Mouse (Mus musculus): Measurements from ENCODE around the gene Gm3415. TPM values are rescaled to one million over a fixed set of nuclear protein-coding genes. Genes with fewer than 3 reads are reported as not detected.
"Not testable (repeated sequence)": the region's sequence is repeated elsewhere in the genome, so short reads cannot be mapped to it uniquely, and the experiment has no call there.

Gene Gm3415
- not detected in 2 replicates for polyA plus RNA-seq (2015; fragmentation: Nextera tagmentation; extraction: Ambion mirVana)

- not testable (repeated sequence) for H3K4me2 ChIP-seq (replicated peaks; ENCODE audit: low read depth); DNase-seq (ENCODE audit: low spot score); H3K36me3 ChIP-seq (ENCODE audit: control insufficient read depth, insufficient read depth, low read length); H3K27ac ChIP-seq (replicated peaks); H3K4me3 ChIP-seq (ENCODE audit: low read depth, low read length); H3K4me1 ChIP-seq (replicated peaks; ENCODE audit: control insufficient read depth, insufficient read depth); ATAC-seq (ENCODE audit: low FRiP score, low TSS enrichment); H3K27me3 ChIP-seq (ENCODE audit: control insufficient read depth, insufficient read depth, low read length); H3K9me3 ChIP-seq (ENCODE audit: control insufficient read depth, low read length); H3K9ac ChIP-seq (ENCODE audit: low read length)
- no CpG with 5 or more reads among the region's 3 CpGs for WGBS
Measured at GRCm38 (mm10) chr5:146555836-146556235, at the start of gene Gm3415. TSS of gene Gm3415 (plus strand) at chr5:146556136.

GRCm38 (mm10) chr5:146513823-146514222, 42.1 kb upstream of the Gm3415 start, which contains the start of gene Gm3402:
TSS of gene Gm3402 (plus strand) at chr5:146514123.
- H3K9ac ChIP-seq (ENCODE audit: low read length); H3K27ac ChIP-seq (replicated peaks); DNase-seq (ENCODE audit: low spot score); H3K27me3 ChIP-seq (ENCODE audit: control insufficient read depth, insufficient read depth, low read length); H3K36me3 ChIP-seq (ENCODE audit: control insufficient read depth, insufficient read depth, low read length); H3K9me3 ChIP-seq (ENCODE audit: control insufficient read depth, low read length); ATAC-seq (ENCODE audit: low FRiP score, low TSS enrichment); H3K4me2 ChIP-seq (replicated peaks; ENCODE audit: low read depth); H3K4me3 ChIP-seq (ENCODE audit: low read depth, low read length); H3K4me1 ChIP-seq (replicated peaks; ENCODE audit: control insufficient read depth, insufficient read depth): not testable (repeated sequence)
- WGBS = no CpG with 5 or more reads among the region's 5 CpGs

- H3K36me3 ChIP-seq (ENCODE audit: control insufficient read depth, insufficient read depth, low read length); H3K9me3 ChIP-seq (ENCODE audit: control insufficient read depth, low read length); H3K27ac ChIP-seq (replicated peaks); H3K4me1 ChIP-seq (replicated peaks; ENCODE audit: control insufficient read depth, insufficient read depth); DNase-seq (ENCODE audit: low spot score); H3K9ac ChIP-seq (ENCODE audit: low read length); H3K4me2 ChIP-seq (replicated peaks; ENCODE audit: low read depth); H3K27me3 ChIP-seq (ENCODE audit: control insufficient read depth, insufficient read depth, low read length); ATAC-seq (ENCODE audit: low FRiP score, low TSS enrichment); H3K4me3 ChIP-seq (ENCODE audit: low read depth, low read length): not testable (repeated sequence)
- WGBS = 100% methylated on average over 2 of the region's 3 CpGs
Measured at GRCm38 (mm10) chr5:146525501-146525900, 30.4 kb upstream of the Gm3415 start, which contains the start of gene Gm3404. TSS of gene Gm3404 (plus strand) at chr5:146525801.

GRCm38 (mm10) chr5:146537347-146537746, 18.6 kb upstream of the Gm3415 start, which contains the start of gene Gm3409:
TSS of gene Gm3409 (plus strand) at chr5:146537647.
- H3K27ac ChIP-seq (replicated peaks); ATAC-seq (ENCODE audit: low FRiP score, low TSS enrichment); DNase-seq (ENCODE audit: low spot score); H3K4me1 ChIP-seq (replicated peaks; ENCODE audit: control insufficient read depth, insufficient read depth); H3K36me3 ChIP-seq (ENCODE audit: control insufficient read depth, insufficient read depth, low read length); H3K4me3 ChIP-seq (ENCODE audit: low read depth, low read length); H3K9ac ChIP-seq (ENCODE audit: low read length); H3K27me3 ChIP-seq (ENCODE audit: control insufficient read depth, insufficient read depth, low read length); H3K9me3 ChIP-seq (ENCODE audit: control insufficient read depth, low read length); H3K4me2 ChIP-seq (replicated peaks; ENCODE audit: low read depth): not testable (repeated sequence)
- WGBS = 88% methylated on average over 2 of the region's 3 CpGs

- H3K27me3 ChIP-seq (ENCODE audit: control insufficient read depth, insufficient read depth, low read length) = no peaks in the 10 kb centered on the region
Measured at GRCm38 (mm10) chr5:146564259-146564658, 8.3 kb downstream of the Gm3415 start.

GRCm38 (mm10) chr5:146567054-146567453, 11.1 kb downstream of the Gm3415 start:
- Histone ChIP-seq H3K4me3 (ENCODE audit: low read depth, low read length) (no peak overlapping the region), H3K4me1 (replicated peaks; ENCODE audit: control insufficient read depth, insufficient read depth) (no peaks in the 10 kb centered on the region), H3K9ac (ENCODE audit: low read length) (no peak overlapping the region), H3K27ac (replicated peaks) (no peak overlapping the region), H3K27me3 (ENCODE audit: control insufficient read depth, insufficient read depth, low read length) (no peaks in the 10 kb centered on the region), H3K4me2 (replicated peaks; ENCODE audit: low read depth) (no peak overlapping the region), H3K36me3 (ENCODE audit: control insufficient read depth, insufficient read depth, low read length) (no peaks in the 10 kb centered on the region), H3K9me3 (ENCODE audit: control insufficient read depth, low read length) (no peaks in the 10 kb centered on the region)
- DNase-seq (ENCODE audit: low spot score) (peak; percentile 23), ATAC-seq (ENCODE audit: low FRiP score, low TSS enrichment) (no peak)
- TF ChIP-seq EP300 (optimal IDR thresholded peaks at IDR 0.05) (no peak), CTCF (IDR thresholded peaks at IDR 0.05; ENCODE audit: low read depth) (peak; percentile 44)
- 54% methylated on average over 4 of the region's 4 CpGs for WGBS

More at GRCm38 (mm10) chr5:146564259-146564658, 8.3 kb downstream of the Gm3415 start:
- no peak for ATAC-seq (ENCODE audit: low FRiP score, low TSS enrichment)
- Histone ChIP-seq H3K36me3 (ENCODE audit: control insufficient read depth, insufficient read depth, low read length) (no peaks in the 10 kb centered on the region), H3K4me1 (replicated peaks; ENCODE audit: control insufficient read depth, insufficient read depth) (no peaks in the 10 kb centered on the region), H3K27ac (replicated peaks) (no peak overlapping the region), H3K4me2 (replicated peaks; ENCODE audit: low read depth) (no peak overlapping the region), H3K9ac (ENCODE audit: low read length) (no peak overlapping the region), H3K9me3 (ENCODE audit: control insufficient read depth, low read length) (no peaks in the 10 kb centered on the region), H3K4me3 (ENCODE audit: low read depth, low read length) (no peak overlapping the region)
- WGBS = 73% methylated on average over 1 of the region's 1 CpGs
- no peak for DNase-seq (ENCODE audit: low spot score)
- TF ChIP-seq EP300 (optimal IDR thresholded peaks at IDR 0.05) = no peak
- no peak for TF ChIP-seq CTCF (IDR thresholded peaks at IDR 0.05; ENCODE audit: low read depth)

GRCm38 (mm10) chr5:146570179-146570578, 14.2 kb downstream of the Gm3415 start:
- not testable (repeated sequence) for H3K4me1 ChIP-seq (replicated peaks; ENCODE audit: control insufficient read depth, insufficient read depth); H3K27me3 ChIP-seq (ENCODE audit: control insufficient read depth, insufficient read depth, low read length); H3K27ac ChIP-seq (replicated peaks); H3K36me3 ChIP-seq (ENCODE audit: control insufficient read depth, insufficient read depth, low read length); H3K4me3 ChIP-seq (ENCODE audit: low read depth, low read length); DNase-seq (ENCODE audit: low spot score); H3K9me3 ChIP-seq (ENCODE audit: control insufficient read depth, low read length); H3K4me2 ChIP-seq (replicated peaks; ENCODE audit: low read depth); ATAC-seq (ENCODE audit: low FRiP score, low TSS enrichment); H3K9ac ChIP-seq (ENCODE audit: low read length)
- 68% methylated on average over 6 of the region's 6 CpGs for WGBS

GRCm38 (mm10) chr5:146571830-146572734, 16.1 kb downstream of the Gm3415 start:
- 64% methylated on average over 6 of the region's 6 CpGs for WGBS
- DNase-seq (ENCODE audit: low spot score); H3K36me3 ChIP-seq (ENCODE audit: control insufficient read depth, insufficient read depth, low read length); H3K4me2 ChIP-seq (replicated peaks; ENCODE audit: low read depth); H3K27ac ChIP-seq (replicated peaks); H3K9me3 ChIP-seq (ENCODE audit: control insufficient read depth, low read length); ATAC-seq (ENCODE audit: low FRiP score, low TSS enrichment); H3K4me1 ChIP-seq (replicated peaks; ENCODE audit: control insufficient read depth, insufficient read depth); H3K27me3 ChIP-seq (ENCODE audit: control insufficient read depth, insufficient read depth, low read length); H3K9ac ChIP-seq (ENCODE audit: low read length); H3K4me3 ChIP-seq (ENCODE audit: low read depth, low read length): not testable (repeated sequence)

- ATAC-seq (ENCODE audit: low FRiP score, low TSS enrichment); H3K9ac ChIP-seq (ENCODE audit: low read length); H3K27me3 ChIP-seq (ENCODE audit: control insufficient read depth, insufficient read depth, low read length); H3K9me3 ChIP-seq (ENCODE audit: control insufficient read depth, low read length); H3K4me2 ChIP-seq (replicated peaks; ENCODE audit: low read depth); DNase-seq (ENCODE audit: low spot score); H3K36me3 ChIP-seq (ENCODE audit: control insufficient read depth, insufficient read depth, low read length); H3K4me3 ChIP-seq (ENCODE audit: low read depth, low read length); H3K4me1 ChIP-seq (replicated peaks; ENCODE audit: control insufficient read depth, insufficient read depth); H3K27ac ChIP-seq (replicated peaks): not testable (repeated sequence)
- 90% methylated on average over 4 of the region's 4 CpGs for WGBS
Measured at GRCm38 (mm10) chr5:146572735-146573042, 16.8 kb downstream of the Gm3415 start.

All from stomach, postnatal 0 days (tissue).